Mouse (Mus musculus) 3134 (cell line): Measurements from ENCODE around the gene Hist1h2an.

Experiments used
- DNase-seq: peaks from one replicate; pipeline ENCODE4 v3.0.0-alpha.2; 2011; ENCODE audit warnings: low spot score; ENCODE audit not compliant: insufficient read length; ENCODE audit errors: extremely low read depth

Hist1h2an gene

GRCm38 (mm10) chr13:21783734-21784161 lies 3.3 kb downstream of the Hist1h2an start:
- DNase-seq, result peak; percentile 48

DNA sequence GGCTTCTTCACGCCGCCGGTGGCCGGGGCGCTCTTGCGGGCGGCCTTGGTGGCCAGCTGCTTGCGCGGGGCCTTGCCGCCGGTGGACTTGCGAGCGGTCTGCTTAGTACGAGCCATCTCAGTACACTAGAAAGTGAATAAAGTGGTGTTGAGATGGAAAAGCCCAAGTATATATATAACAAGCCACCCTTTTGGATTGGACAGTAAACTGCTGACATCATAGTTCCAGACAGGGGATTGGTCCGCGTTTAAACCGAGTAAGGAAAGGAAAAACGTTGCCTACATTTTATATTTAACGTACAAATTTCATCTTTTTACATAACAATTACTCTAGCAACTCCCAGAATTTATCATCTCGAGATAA lies 3.8 kb downstream of the Hist1h2an start, which contains the start of gene Hist1h3i:
Hist1h3i (minus strand) TSS at position 116 of the 363 bp plus-strand sequence.
- peak; percentile 89 for DNase-seq

DNA sequence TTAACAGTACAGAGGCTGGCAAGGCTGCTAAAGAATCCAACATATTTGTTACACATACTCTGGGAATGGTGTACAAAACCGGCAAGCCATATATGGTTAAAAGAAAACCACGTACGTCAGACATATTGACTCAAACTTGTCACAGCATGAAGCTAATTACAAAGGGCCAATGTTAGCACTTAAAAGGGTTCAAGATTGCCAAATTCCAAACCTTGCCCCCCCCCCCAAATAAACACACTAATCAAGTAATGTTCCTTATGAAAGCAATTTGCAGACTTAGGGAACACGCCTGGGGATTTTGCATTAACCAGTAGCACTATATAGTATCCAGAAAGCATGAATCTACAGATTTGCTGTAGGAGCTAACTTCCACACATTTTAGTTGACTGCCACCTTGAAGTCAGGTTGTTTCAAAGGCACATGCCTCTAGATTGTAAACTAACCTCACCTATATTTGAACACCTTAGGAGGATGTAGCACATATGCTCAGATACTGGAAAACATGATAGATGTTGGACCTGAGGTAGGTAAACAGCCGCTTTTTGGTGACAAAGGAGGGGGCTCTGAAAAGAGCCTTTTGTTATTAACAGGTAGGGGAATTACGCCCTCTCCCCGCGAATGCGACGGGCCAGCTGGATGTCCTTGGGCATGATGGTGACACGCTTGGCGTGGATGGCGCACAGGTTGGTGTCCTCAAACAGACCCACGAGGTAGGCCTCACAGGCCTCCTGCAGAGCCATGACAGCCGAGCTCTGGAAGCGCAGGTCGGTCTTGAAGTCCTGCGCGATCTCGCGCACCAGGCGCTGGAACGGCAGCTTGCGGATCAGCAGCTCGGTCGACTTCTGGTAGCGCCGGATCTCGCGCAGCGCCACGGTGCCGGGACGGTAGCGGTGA lies 4.4 kb downstream of the Hist1h2an start:
- DNase-seq, result peak; percentile 85

- DNase-seq, result peak; percentile 29
Observed at GRCm38 (mm10) chr13:21781639-21782038, 5.4 kb downstream of the Hist1h2an start.

- DNase-seq, result peak; percentile 28
Observed at GRCm38 (mm10) chr13:21781021-21781555, 5.9 kb downstream of the Hist1h2an start.

GRCm38 (mm10) chr13:21779767-21780731 lies 7.0 kb downstream of the Hist1h2an start, which contains the start of gene Hist1h1b:
Gene Hist1h1b, minus strand, starts transcription at chr13:21780625.
- peak; percentile 94 for DNase-seq

DNA sequence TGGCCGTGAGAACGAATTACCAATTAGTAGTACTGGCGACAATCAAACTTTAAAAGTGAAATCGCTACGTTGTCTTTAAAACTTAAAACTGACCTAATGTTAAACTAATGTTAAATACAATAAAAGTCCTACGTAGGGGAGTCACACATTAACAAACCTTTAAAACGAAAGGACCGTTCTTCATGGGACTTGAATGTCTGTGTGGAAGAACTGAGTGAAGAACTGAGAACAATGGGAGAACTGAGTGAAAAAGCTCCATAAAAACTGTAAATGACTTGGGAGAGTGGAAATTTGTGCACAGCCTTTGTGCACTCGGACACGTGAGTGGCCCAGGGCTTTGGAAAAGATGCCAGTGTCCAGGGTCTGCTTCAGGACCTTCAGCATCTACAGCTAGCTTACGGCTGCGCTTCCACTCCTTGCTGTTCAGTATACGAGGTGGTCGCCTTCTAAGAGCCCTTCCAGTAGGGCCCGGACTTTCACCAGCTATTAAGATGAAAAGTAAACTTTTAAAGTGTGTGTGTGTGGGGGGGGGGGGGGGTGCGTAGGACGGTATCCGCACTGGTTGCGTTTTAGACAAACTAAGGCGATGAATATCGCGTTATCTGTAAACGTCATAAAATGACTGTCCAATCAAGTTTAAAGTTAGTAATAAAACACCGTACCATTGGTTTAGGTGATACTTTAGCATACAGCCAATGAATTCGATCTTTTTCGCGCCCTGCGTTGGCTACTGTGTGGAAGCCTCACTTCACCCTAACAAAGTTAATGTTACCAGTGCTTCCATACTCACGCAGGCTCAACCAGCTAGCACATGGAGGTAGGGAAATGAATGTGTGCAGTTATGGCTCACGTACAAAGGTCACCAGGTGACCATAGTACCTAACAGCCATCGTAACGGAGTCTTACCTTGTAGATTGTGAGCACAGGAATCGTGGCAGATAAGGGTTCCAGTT lies 7.9 kb downstream of the Hist1h2an start:
- DNase-seq, result peak; percentile 66

DNA sequence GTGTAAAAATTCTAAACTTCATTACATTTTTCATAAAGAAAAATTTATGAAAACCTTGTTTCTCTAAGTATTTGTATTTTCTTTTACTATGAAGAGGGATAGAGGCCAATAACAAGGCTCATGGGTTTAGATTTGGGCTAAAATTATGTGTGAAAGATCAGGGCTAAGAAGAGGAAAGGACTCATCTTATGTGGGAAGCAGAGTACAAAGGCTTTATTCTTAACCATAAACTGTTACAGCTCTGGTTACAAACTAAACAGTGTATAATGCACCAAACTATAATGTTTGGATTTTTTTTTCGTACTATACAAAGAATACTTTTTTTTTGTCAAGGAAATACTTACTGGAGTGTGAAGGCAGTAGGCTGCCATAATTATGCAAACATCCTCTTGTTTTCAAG lies 31.3 kb downstream of the Hist1h2an start:
- DNase-seq, result no peak

DNA sequence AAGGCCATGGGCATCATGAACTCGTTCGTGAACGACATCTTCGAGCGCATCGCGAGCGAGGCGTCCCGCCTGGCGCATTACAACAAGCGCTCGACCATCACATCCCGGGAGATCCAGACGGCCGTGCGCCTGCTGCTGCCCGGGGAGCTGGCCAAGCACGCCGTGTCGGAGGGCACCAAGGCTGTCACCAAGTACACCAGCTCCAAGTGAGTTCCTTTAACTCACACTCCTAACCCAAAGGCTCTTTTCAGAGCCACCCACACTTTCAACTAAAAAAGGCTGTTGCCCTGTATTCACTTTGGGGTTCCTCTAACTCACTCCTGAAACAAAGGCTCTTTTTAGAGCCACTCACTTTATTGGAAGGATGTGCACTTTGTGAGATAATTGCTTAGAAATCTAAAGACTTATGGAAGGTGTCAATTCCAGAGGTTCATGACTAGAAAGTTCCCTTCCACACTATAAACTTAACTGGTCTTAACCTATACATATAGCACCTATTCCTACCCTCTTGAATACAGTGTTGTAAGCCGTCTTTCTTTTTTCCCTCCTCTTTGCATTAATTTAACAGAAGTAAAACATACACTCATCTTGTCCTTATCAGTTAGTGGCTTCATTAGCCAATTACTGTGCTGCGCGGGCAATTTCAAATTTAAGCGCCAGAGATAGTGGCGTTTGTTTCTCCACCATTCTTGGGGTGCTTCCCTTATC lies 32.6 kb downstream of the Hist1h2an start:
- DNase-seq, result peak; percentile 72

DNA sequence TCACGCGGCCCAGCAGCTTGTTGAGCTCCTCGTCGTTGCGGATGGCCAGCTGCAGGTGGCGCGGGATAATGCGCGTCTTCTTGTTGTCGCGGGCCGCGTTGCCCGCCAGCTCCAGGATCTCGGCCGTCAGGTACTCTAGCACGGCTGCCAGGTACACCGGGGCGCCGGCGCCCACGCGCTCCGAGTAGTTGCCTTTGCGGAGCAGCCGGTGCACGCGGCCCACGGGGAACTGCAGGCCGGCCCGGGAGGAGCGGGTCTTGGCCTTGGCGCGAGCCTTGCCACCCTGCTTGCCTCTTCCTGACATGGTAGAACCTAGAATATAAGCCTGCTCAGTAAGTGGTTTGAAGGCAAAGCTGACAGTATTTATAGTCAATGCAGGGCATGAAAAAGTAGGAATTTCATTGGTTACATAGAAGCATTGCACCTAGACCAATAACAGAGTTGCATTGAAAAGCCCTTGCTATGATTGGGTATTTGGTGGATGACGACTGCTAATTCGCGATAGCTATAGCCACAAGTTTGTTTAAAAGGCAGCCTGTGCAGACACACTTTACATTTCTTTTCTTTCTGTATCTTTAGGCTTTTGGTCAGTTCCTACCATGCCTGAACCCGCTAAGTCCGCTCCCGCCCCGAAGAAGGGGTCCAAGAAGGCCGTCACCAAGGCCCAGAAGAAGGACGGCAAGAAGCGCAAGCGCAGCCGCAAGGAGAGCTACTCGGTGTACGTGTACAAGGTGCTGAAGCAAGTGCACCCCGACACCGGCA lies 33.3 kb downstream of the Hist1h2an start, which contains the start of the genes Hist1h2ak and Hist1h2bn:
Hist1h2ak (minus strand) TSS at position 304 of the 762 bp plus-strand sequence.
Hist1h2bn (plus strand) TSS at position 600 of the 762 bp plus-strand sequence.
- DNase-seq, result peak; percentile 95

- no peak for DNase-seq
Observed at GRCm38 (mm10) chr13:21753051-21753523, 33.9 kb downstream of the Hist1h2an start.

DNA sequence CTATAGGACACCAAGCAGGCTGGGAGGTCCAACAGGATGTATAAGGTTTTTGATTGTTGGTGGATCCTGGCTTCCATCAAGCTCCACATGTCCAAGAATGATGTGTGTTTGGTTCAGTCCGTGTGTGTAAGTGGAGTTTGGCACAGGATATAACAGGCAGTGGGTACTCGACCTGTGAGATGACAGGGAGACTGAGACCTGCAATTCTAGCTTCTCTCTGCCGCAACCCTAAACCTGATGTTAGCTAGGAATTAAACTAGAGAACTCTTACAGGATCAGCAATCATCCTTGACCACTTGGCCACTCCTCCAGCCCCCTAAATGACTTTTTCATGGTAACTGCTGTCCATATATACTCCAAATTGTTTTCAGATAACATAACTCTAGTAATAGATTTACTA lies 34.7 kb downstream of the Hist1h2an start:
- peak; percentile 51 for DNase-seq

DNA sequence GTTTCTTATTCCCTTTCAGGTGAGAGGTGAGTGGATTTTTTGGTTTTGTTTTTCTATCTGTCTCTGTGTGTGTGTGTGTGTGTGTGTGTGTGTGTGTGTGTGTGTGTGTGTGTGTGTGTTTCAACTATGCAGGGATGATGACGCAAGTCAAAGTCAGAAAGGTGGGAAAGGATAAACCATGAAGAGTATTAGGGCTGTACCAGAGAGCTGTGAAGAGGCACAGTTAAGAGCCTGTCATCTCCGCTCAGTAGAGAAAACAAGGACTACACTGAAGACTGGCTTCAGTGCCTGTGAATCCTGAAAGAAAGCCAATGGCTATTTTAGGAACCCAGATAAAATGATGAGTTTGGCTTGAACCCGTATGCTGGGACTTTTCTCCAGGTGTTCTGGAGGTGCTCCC lies 35.2 kb downstream of the Hist1h2an start:
- DNase-seq, result peak; percentile 46

- peak; percentile 37 for DNase-seq
Observed at GRCm38 (mm10) chr13:21751417-21751816, 35.6 kb downstream of the Hist1h2an start.

DNA sequence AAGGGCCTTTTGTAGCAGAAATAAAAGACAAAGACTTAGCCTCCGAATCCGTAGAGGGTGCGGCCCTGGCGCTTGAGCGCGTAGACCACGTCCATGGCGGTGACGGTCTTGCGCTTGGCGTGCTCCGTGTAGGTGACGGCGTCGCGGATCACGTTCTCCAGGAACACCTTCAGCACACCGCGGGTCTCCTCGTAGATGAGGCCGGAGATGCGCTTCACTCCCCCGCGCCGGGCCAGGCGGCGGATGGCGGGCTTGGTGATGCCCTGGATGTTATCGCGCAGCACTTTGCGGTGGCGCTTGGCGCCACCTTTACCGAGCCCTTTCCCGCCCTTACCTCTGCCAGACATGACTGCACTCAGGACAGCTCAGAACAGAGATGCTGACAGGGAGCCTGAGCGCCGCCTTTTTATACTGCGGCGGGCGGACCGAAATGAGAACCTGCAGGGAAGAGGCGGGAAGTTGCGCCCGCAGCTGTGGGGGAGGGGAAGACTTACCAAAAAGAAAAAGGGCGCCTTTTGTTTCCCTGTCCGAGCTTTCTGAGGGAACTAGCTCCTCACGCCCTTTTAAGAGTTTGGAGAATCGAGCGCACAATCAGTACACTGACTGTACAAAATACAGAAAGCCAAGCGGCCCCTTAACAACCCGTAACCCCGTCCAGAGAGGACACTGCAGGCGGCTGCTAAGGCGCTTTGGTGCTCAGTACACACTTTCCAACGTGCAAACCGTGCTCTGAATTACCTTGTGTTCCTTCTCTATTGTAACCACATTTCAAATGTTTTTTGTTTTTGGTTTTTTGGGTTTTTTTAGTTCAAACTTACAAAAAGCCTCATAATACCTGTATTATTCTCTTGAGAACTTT lies 36.6 kb downstream of the Hist1h2an start, which contains the start of gene Hist1h4k:
Hist1h4k (minus strand) TSS at position 347 of the 859 bp plus-strand sequence.
- DNase-seq, result peak; percentile 94

DNA sequence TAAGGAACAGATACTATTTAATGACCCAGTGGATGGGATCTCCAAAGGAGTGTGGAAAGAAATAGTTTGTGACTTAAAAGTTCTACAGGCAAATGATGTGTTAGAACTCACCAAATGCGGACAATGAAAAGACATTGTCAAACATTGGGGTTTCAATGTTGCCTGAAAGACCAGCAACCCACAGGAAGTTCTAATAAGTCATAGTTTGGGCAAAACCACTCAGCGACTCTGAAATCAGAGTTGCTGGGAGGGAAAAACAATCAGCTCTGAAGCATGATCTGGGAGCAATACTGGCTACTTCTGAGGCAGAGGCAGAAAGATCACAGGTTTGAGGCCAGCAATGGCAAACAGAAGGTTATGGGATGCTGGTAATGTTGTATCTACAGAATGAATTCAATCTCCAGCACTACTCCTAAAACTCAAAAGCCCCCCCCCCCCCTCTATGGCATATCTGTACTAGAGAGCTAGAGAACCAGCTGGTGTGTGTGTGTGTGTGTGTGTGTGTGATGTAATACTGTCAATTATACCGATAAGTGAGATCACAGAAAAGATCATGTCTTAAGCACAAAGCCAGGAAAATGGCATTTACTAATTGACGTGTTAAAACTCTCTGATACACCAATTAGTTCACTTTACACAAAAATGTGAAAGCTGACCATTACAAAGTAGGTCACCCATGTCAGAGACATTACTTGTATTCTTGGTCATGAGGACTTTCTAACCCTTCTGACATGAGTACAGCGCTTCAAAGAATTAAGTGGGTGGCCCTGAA lies 37.4 kb downstream of the Hist1h2an start:
- no peak for DNase-seq
